Mouse (Mus musculus) liver, embryonic 14.5 days (tissue): ENCODE results near the gene Rasa2. TPM values are rescaled to one million over a fixed set of nuclear protein-coding genes. Genes with fewer than 3 reads are reported as not detected.

Source experiments
- ATAC-seq: fragments of 200-750 bp; cut with Nextera tagmentation; 2 replicates; pipeline ENCODE4 v1.8.0; 2017; ENCODE audit warnings: moderate number of reproducible peaks, mild to moderate bottlenecking, moderate library complexity; ENCODE audit not compliant: insufficient read depth
- DNase-seq, 3 experiments: peaks; one replicate each; pipeline ENCODE4 v3.0.0-alpha.2; 2012 to 2013; ENCODE audit warnings: low read depth in 3 of 3, low spot score in 3 of 3
- H3K27ac ChIP-seq: fragments of 300-500 bp; sonication (generic); 2 replicates; pipeline ENCODE4 v1.5.1; 2014; ENCODE audit warnings: moderate library complexity, mild to moderate bottlenecking, control low read depth, inconsistent platforms
- H3K27me3 ChIP-seq: fragments of 300-500 bp; sonication (generic); 2 replicates; pipeline ENCODE4 v1.6.1; 2014; ENCODE audit warnings: mild to moderate bottlenecking, low read length, moderate library complexity; ENCODE audit not compliant: control insufficient read depth, insufficient read depth
- H3K36me3 ChIP-seq: fragments of 300-500 bp; sonication (generic); replicated peaks from 2 replicates; pipeline ENCODE4 v1.6.1; 2014; ENCODE audit warnings: low read depth; ENCODE audit not compliant: control insufficient read depth, insufficient read depth
- H3K4me1 ChIP-seq, 2 experiments: fragments of 200-500 bp in 1 of 2; fragments of 300-500 bp in 1 of 2; sonication (generic) in 1 of 2; replicated peaks; 2 replicates each; pipeline ENCODE4 v1.6.1; 2012 to 2014; ENCODE audit warnings: antibody characterized with exemption in 1 of 2, inconsistent platforms in 1 of 2, low read length in 1 of 2; ENCODE audit not compliant: control insufficient read depth in 2 of 2, insufficient read depth in 2 of 2
- H3K4me2 ChIP-seq: fragments of 300-500 bp; sonication (generic); 2 replicates; pipeline ENCODE4 v1.6.1; 2014; ENCODE audit warnings: low read depth, mild to moderate bottlenecking, control low read depth, moderate library complexity
- H3K4me3 ChIP-seq, 2 experiments: fragments of 200-500 bp in 1 of 2; fragments of 300-500 bp in 1 of 2; sonication (generic) in 1 of 2; 2 replicates each; pipeline ENCODE4 v1.5.1; 2012 to 2014; ENCODE audit warnings: low read depth in 2 of 2, low read length in 2 of 2, mild to moderate bottlenecking in 2 of 2, control low read depth in 1 of 2, inconsistent platforms in 1 of 2, moderate library complexity in 1 of 2; ENCODE audit not compliant: insufficient read depth in 1 of 2
- H3K9ac ChIP-seq: fragments of 300-500 bp; sonication (generic); replicated peaks from 2 replicates; pipeline ENCODE4 v1.6.1; 2014; ENCODE audit warnings: mild to moderate bottlenecking, control low read depth, moderate library complexity
- H3K9me3 ChIP-seq: fragments of 300-500 bp; sonication (generic); 2 replicates; pipeline ENCODE4 v1.6.1; 2016; ENCODE audit warnings: low read length, mixed read lengths; ENCODE audit not compliant: control insufficient read depth
- CTCF ChIP-seq: IDR thresholded peaks from 2 replicates; pipeline ENCODE4 v1.5.1; 2016; ENCODE audit warnings: antibody characterized with exemption, low read depth, control low read depth
- EP300 ChIP-seq: IDR thresholded peaks from 2 replicates; pipeline ENCODE4 v1.6.1; 2016; ENCODE audit warnings: antibody characterized with exemption, low read depth
- WGBS: fragments of 180-500 bp; shearing (Covaris S2); extraction: QIAGEN DNeasy Blood & Tissue Kit; methylation state at CpG from one replicate; pipeline ENCODE4 v1.1.7; 2014; ENCODE audit not compliant: insufficient replicate concordance; 5-methylcytosine and 5-hydroxymethylcytosine counted together
- polyA plus RNA-seq, 2 experiments: library from polyadenylated mRNA; depleted of rRNA in 1 of 2; stranded (reverse) in 1 of 2; unstranded in 1 of 2; fragments of >200 nt; fragmentation: Nextera tagmentation in 1 of 2; extraction: Ambion mirVana in 1 of 2; gene quantifications; 2 replicates each; pipeline versions ENCODE4 v1.2.1 to v1.2.3; 2012 to 2014

Rasa2 gene
- polyA plus RNA-seq, 2 experiments: 0.84 to 2.3 TPM

DNA sequence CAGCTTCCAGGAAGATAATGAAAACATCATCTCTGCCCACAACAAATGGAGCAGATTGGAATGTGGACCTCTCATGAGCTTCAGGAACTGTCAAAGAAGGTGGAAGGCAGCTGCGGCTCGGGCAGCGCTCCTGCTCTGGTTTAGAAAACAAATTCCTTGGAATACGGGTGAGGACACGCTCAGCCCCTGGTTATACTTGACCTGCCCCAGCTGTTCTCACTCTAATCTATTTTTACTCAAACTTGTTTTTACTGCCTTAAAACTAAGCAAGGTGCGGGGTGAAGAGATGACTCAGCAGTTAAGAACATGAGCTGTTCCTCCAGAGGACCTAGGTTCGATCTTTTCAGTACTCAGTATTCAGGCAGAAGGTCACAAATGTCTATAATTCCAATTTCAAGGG lies 130.2 kb downstream of the Rasa2 start:
- no peaks in the 10 kb centered on the region for H3K36me3 ChIP-seq
- 65% methylated on average over 7 of the region's 7 CpGs for whole genome bisulfite sequencing

GRCm38 (mm10) chr9:96493212-96493611 lies 138.2 kb downstream of the Rasa2 start:
- no peaks in the 10 kb centered on the region for H3K36me3 ChIP-seq
- DNase-seq (no peak), ATAC-seq (no peak)
- TF ChIP-seq CTCF (no peak), EP300 (no peak)
- WGBS: 27% methylated on average over 3 of the region's 3 CpGs
- H3K4me3 ChIP-seq: no peak overlapping the region
- H3K4me1 ChIP-seq: 0 out of 4 replicates have a peak, but pooled peaks cover 0 to 3% of the 10 kb centered on the region in 2 experiments
- H3K27ac ChIP-seq: no peak overlapping the region
- no peaks in the 10 kb centered on the region for H3K27me3 ChIP-seq
- H3K4me2 ChIP-seq: no peak overlapping the region
- no peak overlapping the region for H3K9ac ChIP-seq
- H3K9me3 ChIP-seq: no peaks in the 10 kb centered on the region

More for the DNA sequence above, 130.2 kb downstream of the Rasa2 start:
- Histone ChIP-seq H3K4me1 (peaks cover 0 to 2% of the 10 kb centered on the region in 2 experiments; a peak in 1 of 4 replicates), H3K4me3 (no peak overlapping the region), H3K27ac (no peak overlapping the region), H3K27me3 (no peaks in the 10 kb centered on the region), H3K9me3 (no peaks in the 10 kb centered on the region), H3K9ac (no peak overlapping the region), H3K4me2 (no peak overlapping the region)
- ATAC-seq: no peak
- DNase-seq: no peak
- TF ChIP-seq EP300 (no peak), CTCF (no peak)

- Histone ChIP-seq H3K4me1 (0 out of 4 replicates have a peak, but pooled peaks cover 0 to 3% of the 10 kb centered on the region in 2 experiments), H3K27me3 (no peaks in the 10 kb centered on the region), H3K9ac (no peak overlapping the region), H3K27ac (no peak overlapping the region), H3K36me3 (no peaks in the 10 kb centered on the region), H3K4me2 (no peak overlapping the region), H3K4me3 (no peak overlapping the region), H3K9me3 (no peaks in the 10 kb centered on the region)
- DNase-seq (peak in 1 of 3 experiments; percentile 7), ATAC-seq (no peak)
- peak; percentile 92 for TF ChIP-seq CTCF
- TF ChIP-seq EP300: no peak
- WGBS: 29% methylated on average over 12 of the region's 12 CpGs
These were observed 139.6 kb downstream of the Rasa2 start for GRCm38 (mm10) chr9:96491810-96492209.

Other genes with a start within 250 kb of the Rasa2 start
- gene Rnf7, start 152.9 kb downstream of the Rasa2 start, polyA plus RNA-seq (2012; rRNA removed): 64.2 and 110 TPM in 2 replicates
- 78.6 and 82.3 TPM in 2 replicates for gene Rnf7, start 152.9 kb downstream of the Rasa2 start, polyA plus RNA-seq (2014; fragmentation: Nextera tagmentation; extraction: Ambion mirVana)
- gene Gm28729, start 106.4 kb downstream of the Rasa2 start, polyA plus RNA-seq (2012; rRNA removed): 0.02 TPM in 2 replicates
- gene Gm28729, start 106.4 kb downstream of the Rasa2 start, polyA plus RNA-seq (2014; fragmentation: Nextera tagmentation; extraction: Ambion mirVana): not detected in 2 replicates
- 0.65 and 0.68 TPM in 2 replicates for gene Zbtb38, start 121.2 kb upstream of the Rasa2 start, polyA plus RNA-seq (2012; rRNA removed)
- 4.5 and 5.4 TPM in 2 replicates for gene Zbtb38, start 121.2 kb upstream of the Rasa2 start, polyA plus RNA-seq (2014; fragmentation: Nextera tagmentation; extraction: Ambion mirVana)